Mouse (Mus musculus) hindbrain, embryonic 15.5 days (tissue): ENCODE results near the gene Snca. TPM values are rescaled to one million over a fixed set of nuclear protein-coding genes. Genes with fewer than 3 reads are reported as not detected.
"Not testable (repeated sequence)": the region's sequence is repeated elsewhere in the genome, so short reads cannot be mapped to it uniquely, and the experiment has no call there.

ENCODE experiments used
- ATAC-seq: fragments of 200-750 bp; cut with Nextera tagmentation; 2 replicates; pipeline ENCODE4 v1.8.0; 2017; ENCODE audit warnings: low read depth, moderate number of reproducible peaks, moderate TSS enrichment; ENCODE audit not compliant: low FRiP score
- H3K27ac ChIP-seq: fragments of 300-500 bp; sonication (generic); replicated peaks from 2 replicates; pipeline ENCODE4 v1.5.1; 2015; ENCODE audit warnings: mild to moderate bottlenecking, inconsistent platforms
- H3K27me3 ChIP-seq: fragments of 300-500 bp; sonication (generic); 2 replicates; pipeline ENCODE4 v1.6.1; 2015; ENCODE audit warnings: control low read depth, inconsistent platforms
- H3K36me3 ChIP-seq: fragments of 300-500 bp; sonication (generic); 2 replicates; pipeline ENCODE4 v1.6.1; 2015; ENCODE audit warnings: control low read depth, inconsistent platforms
- H3K4me1 ChIP-seq: fragments of 300-500 bp; sonication (generic); replicated peaks from 2 replicates; pipeline ENCODE4 v1.6.1; 2015; ENCODE audit warnings: control low read depth, inconsistent platforms
- H3K4me2 ChIP-seq: fragments of 300-500 bp; sonication (generic); 2 replicates; pipeline ENCODE4 v1.6.1; 2015; ENCODE audit warnings: moderate library complexity, mild to moderate bottlenecking, inconsistent platforms
- H3K4me3 ChIP-seq: fragments of 300-500 bp; sonication (generic); 2 replicates; pipeline ENCODE4 v1.5.1; 2015; ENCODE audit warnings: mild to moderate bottlenecking, inconsistent platforms
- H3K9ac ChIP-seq: fragments of 300-500 bp; sonication (generic); 2 replicates; pipeline ENCODE4 v1.6.1; 2015; ENCODE audit warnings: inconsistent platforms
- H3K9me3 ChIP-seq: fragments of 300-500 bp; sonication (generic); 2 replicates; pipeline ENCODE4 v1.6.1; 2016; ENCODE audit warnings: control low read depth, inconsistent platforms
- WGBS: fragments of 180-500 bp; shearing (Covaris S2); methylation state at CpG from one replicate; pipeline ENCODE4 v1.1.7; 2015; 5-methylcytosine and 5-hydroxymethylcytosine counted together
- polyA plus RNA-seq: library from polyadenylated mRNA; unstranded; fragments of >200 nt; fragmentation: Nextera tagmentation; extraction: Ambion mirVana; gene quantifications from 2 replicates; pipeline ENCODE4 v1.2.1, GENCODE M21; 2015

Snca gene
- polyA plus RNA-seq, 1 experiment from 2014 or later: 340 TPM

- no peak overlapping the region for H3K4me2 ChIP-seq
- H3K9ac ChIP-seq: no peak overlapping the region
- H3K27me3 ChIP-seq: no peaks in the 10 kb centered on the region
- H3K4me3 ChIP-seq: no peak overlapping the region
- no peaks in the 10 kb centered on the region for H3K9me3 ChIP-seq
- no peaks in the 10 kb centered on the region for H3K4me1 ChIP-seq
- no peak overlapping the region for H3K27ac ChIP-seq
- no peak for ATAC-seq
- WGBS: 85% methylated on average over 2 of the region's 2 CpGs
- no peaks in the 10 kb centered on the region for H3K36me3 ChIP-seq
These were observed 131.6 kb downstream of the Snca start for GRCm38 (mm10) chr6:60698072-60698471.

DNA sequence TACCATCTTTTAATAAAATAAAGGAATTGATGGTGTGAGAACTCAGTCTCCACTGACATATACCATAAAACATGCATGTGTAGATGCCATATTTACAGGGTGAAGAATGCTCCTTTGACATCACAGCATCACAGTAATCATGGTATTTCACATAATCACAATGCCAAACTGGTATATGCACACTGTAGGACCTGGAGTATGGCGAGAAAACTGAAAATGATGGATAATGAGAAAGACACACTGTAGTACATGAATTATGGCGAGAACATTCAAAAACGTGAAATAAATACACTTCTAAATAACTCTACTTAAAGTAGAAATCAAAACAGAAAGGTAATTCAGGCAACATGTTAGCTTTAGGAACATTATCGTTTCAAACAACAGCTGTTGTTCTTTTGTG, 142.6 kb downstream of the Snca start:
- H3K4me3 ChIP-seq, H3K4me2 ChIP-seq, H3K4me1 ChIP-seq, H3K27ac ChIP-seq, H3K36me3 ChIP-seq, H3K9me3 ChIP-seq, H3K27me3 ChIP-seq, ATAC-seq, H3K9ac ChIP-seq: not testable (repeated sequence)
- 85% methylated on average over 4 of the region's 4 CpGs for WGBS

GRCm38 (mm10) chr6:60682233-60682632, 147.4 kb downstream of the Snca start:
- Histone ChIP-seq H3K4me1 (no peaks in the 10 kb centered on the region), H3K27ac (no peak overlapping the region), H3K4me2 (no peak overlapping the region), H3K27me3 (no peaks in the 10 kb centered on the region), H3K4me3 (no peak overlapping the region), H3K36me3 (no peaks in the 10 kb centered on the region), H3K9ac (no peak overlapping the region), H3K9me3 (no peaks in the 10 kb centered on the region)
- 54% methylated on average over 4 of the region's 4 CpGs for WGBS
- no peak for ATAC-seq

Other genes with a start within 250 kb of the Snca start
- 1.7 and 2.1 TPM in 2 replicates for gene Mmrn1, start 95.1 kb upstream of the Snca start, polyA plus RNA-seq